Mouse (Mus musculus) E14TG2a.4 (cell line): Measurements from ENCODE around the gene Pde6b.

Experiments
- H3K27me3 ChIP-seq: 2 replicates; pipeline ENCODE4 v1.6.1; 2014; ENCODE audit warnings: low read length, control low read depth; ENCODE audit not compliant: insufficient read depth
- H3K36me3 ChIP-seq: 2 replicates; pipeline ENCODE4 v1.6.1; 2014; ENCODE audit warnings: low read length, control low read depth; ENCODE audit not compliant: insufficient read depth
- H3K4me1 ChIP-seq: replicated peaks from 2 replicates; pipeline ENCODE4 v1.6.1; 2014; ENCODE audit warnings: low read depth, low read length, control low read depth
- H3K4me3 ChIP-seq: replicated peaks from 2 replicates; pipeline ENCODE4 v1.5.1; 2014; ENCODE audit warnings: mild to moderate bottlenecking, low read length
- H3K9me3 ChIP-seq: 2 replicates; pipeline ENCODE4 v1.6.1; 2014; ENCODE audit warnings: low read length, control low read depth
- CTCF ChIP-seq: conservative IDR thresholded peaks from 2 replicates; pipeline ENCODE4 v1.5.1; 2014; ENCODE audit warnings: low read length
- NANOG ChIP-seq: IDR thresholded peaks from 2 replicates; pipeline ENCODE4 v1.6.1; 2014; ENCODE audit warnings: borderline replicate concordance, low read length, mixed read lengths
- POU5F1 ChIP-seq: IDR thresholded peaks from 2 replicates; pipeline ENCODE4 v1.6.1; 2014; ENCODE audit warnings: low read length, borderline replicate concordance

Gene Pde6b

GRCm38 (mm10) chr5:108374079-108374478 is 14.1 kb upstream of the Pde6b start:
- peaks cover 38% of the 10 kb centered on the region for H3K27me3 ChIP-seq
- no peak overlapping the region for H3K4me3 ChIP-seq
- H3K4me1 ChIP-seq = peaks cover 18% of the 10 kb centered on the region
- TF ChIP-seq POU5F1 = no peak
- TF ChIP-seq NANOG = no peak
- no peak for TF ChIP-seq CTCF
- no peaks in the 10 kb centered on the region for H3K36me3 ChIP-seq
- H3K9me3 ChIP-seq = no peaks in the 10 kb centered on the region

GRCm38 (mm10) chr5:108376059-108376458 is 12.1 kb upstream of the Pde6b start:
- H3K27me3 ChIP-seq = peaks cover 23% of the 10 kb centered on the region
- H3K4me3 ChIP-seq = no peak overlapping the region
- H3K9me3 ChIP-seq = no peaks in the 10 kb centered on the region
- TF ChIP-seq POU5F1 (no peak), CTCF (no peak), NANOG (no peak)
- no peaks in the 10 kb centered on the region for H3K4me1 ChIP-seq
- H3K36me3 ChIP-seq = no peaks in the 10 kb centered on the region

- no peak for TF ChIP-seq POU5F1
- no peak for TF ChIP-seq NANOG
- no peak for TF ChIP-seq CTCF
These were observed 9.8 kb upstream of the Pde6b start for GRCm38 (mm10) chr5:108378346-108378745.

GRCm38 (mm10) chr5:108385632-108386031 is 2.6 kb upstream of the Pde6b start:
- Histone ChIP-seq H3K36me3 (no peaks in the 10 kb centered on the region), H3K4me3 (no peak overlapping the region), H3K4me1 (no peaks in the 10 kb centered on the region), H3K9me3 (no peaks in the 10 kb centered on the region), H3K27me3 (peaks cover 42% of the 10 kb centered on the region)
- TF ChIP-seq NANOG (no peak), CTCF (no peak), POU5F1 (no peak)

More at GRCm38 (mm10) chr5:108378346-108378745, 9.8 kb upstream of the Pde6b start:
- no peaks in the 10 kb centered on the region for H3K4me1 ChIP-seq
- H3K9me3 ChIP-seq = no peaks in the 10 kb centered on the region
- no peak overlapping the region for H3K4me3 ChIP-seq
- H3K36me3 ChIP-seq = no peaks in the 10 kb centered on the region
- peaks cover 5% of the 10 kb centered on the region; the same call in 1 of the 2 replicates for H3K27me3 ChIP-seq

- Histone ChIP-seq H3K27me3 (peaks cover 42% of the 10 kb centered on the region), H3K4me1 (no peaks in the 10 kb centered on the region), H3K36me3 (no peaks in the 10 kb centered on the region), H3K4me3 (no peak overlapping the region), H3K9me3 (no peaks in the 10 kb centered on the region)
- TF ChIP-seq NANOG = no peak
- no peak for TF ChIP-seq CTCF
- no peak for TF ChIP-seq POU5F1
These were observed 1.7 kb upstream of the Pde6b start for GRCm38 (mm10) chr5:108386449-108386848.

GRCm38 (mm10) chr5:108389744-108390143 is 1.6 kb downstream of the Pde6b start:
- Histone ChIP-seq H3K4me1 (no peaks in the 10 kb centered on the region), H3K9me3 (no peaks in the 10 kb centered on the region), H3K4me3 (no peak overlapping the region), H3K27me3 (peaks cover 42% of the 10 kb centered on the region), H3K36me3 (no peaks in the 10 kb centered on the region)
- TF ChIP-seq NANOG = no peak
- TF ChIP-seq POU5F1 = no peak
- no peak for TF ChIP-seq CTCF

- H3K4me3 ChIP-seq = no peak overlapping the region
- no peaks in the 10 kb centered on the region for H3K9me3 ChIP-seq
- H3K36me3 ChIP-seq = no peaks in the 10 kb centered on the region
- no peaks in the 10 kb centered on the region for H3K4me1 ChIP-seq
- no peak for TF ChIP-seq POU5F1
- H3K27me3 ChIP-seq = no peaks in the 10 kb centered on the region
These were observed 15.3 kb downstream of the Pde6b start for GRCm38 (mm10) chr5:108403453-108403852.

- no peaks in the 10 kb centered on the region for H3K27me3 ChIP-seq
- H3K9me3 ChIP-seq = no peaks in the 10 kb centered on the region
- H3K4me1 ChIP-seq = no peaks in the 10 kb centered on the region
- no peaks in the 10 kb centered on the region for H3K36me3 ChIP-seq
- TF ChIP-seq CTCF (no peak), NANOG (no peak), POU5F1 (no peak)
- no peak overlapping the region for H3K4me3 ChIP-seq
These were observed 17.3 kb downstream of the Pde6b start for GRCm38 (mm10) chr5:108405460-108405859.

GRCm38 (mm10) chr5:108406977-108407376 is 18.8 kb downstream of the Pde6b start:
- H3K4me1 ChIP-seq = no peaks in the 10 kb centered on the region
- H3K27me3 ChIP-seq = no peaks in the 10 kb centered on the region
- TF ChIP-seq NANOG (no peak), POU5F1 (no peak), CTCF (no peak)
- H3K36me3 ChIP-seq = no peaks in the 10 kb centered on the region
- no peaks in the 10 kb centered on the region for H3K9me3 ChIP-seq
- H3K4me3 ChIP-seq = no peak overlapping the region
